Mouse (Mus musculus): ENCODE measurements at regions not wholly inside any gene's neighbourhood (a gene's known extent, or its start where the extent isn't known, plus 50 kb on each side); places are given as distances from the start of the nearest gene placed in this dataset.
A peak's percentile ranks its signal among the peaks of the same experiment; 100 is the strongest.

DNA sequence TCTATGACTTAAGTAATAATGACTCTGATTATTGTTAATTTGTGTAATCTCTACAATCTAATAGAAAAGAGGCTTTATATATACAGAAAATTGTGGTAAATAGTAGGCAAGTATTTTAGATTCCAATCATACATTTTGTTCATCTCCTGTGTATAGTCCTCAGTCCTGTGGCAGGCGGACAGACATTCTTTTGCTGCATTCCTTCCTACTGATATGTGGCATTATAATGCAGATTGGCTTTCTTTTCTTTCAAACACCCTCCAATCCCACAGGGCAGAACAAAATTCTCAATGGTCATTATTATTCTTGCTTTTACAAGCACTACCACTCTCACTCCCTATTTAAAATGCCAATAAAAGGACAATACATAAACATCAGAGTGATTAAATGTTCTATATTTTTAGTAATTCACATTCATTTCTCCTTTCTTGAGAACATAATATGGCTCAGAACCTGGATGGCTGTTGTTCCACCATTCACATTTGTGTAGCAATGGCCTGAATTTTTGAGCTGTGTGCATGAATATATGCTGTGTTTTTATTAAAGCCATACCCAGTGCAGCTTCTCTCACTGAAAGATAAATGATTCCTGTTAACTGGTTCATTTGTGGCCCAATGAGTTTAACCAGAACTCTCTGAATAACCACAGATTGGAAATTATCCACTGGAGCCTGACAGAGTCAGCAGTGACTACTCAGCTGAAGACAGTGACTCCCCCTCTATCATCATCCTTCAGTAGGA is 194.6 kb downstream of the Gm43517 start:
- DNase-seq (ENCODE audit: low spot score in 2 of 2) = no peak

DNA sequence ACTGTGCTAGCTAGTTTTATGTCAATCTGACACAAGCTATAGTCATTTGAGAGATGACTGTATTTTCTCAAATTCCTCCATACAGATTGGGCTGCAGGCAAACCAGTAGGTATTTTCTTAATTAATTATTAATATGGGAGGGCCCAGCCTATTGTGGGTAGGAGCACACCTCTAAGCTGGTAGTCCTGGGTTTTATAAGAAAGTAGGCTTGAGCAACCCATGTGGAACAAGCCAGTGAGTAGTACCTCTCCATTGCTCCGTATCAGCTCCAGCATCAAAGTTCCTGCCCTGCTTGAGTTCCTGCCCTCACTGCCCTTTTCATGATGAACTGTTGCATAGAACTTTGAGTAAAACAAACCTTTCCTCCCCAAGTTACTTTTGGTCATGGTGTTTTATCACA is 198.9 kb downstream of the Gm43517 start:
- DNase-seq (ENCODE audit: low spot score in 2 of 2) = no peak

DNA sequence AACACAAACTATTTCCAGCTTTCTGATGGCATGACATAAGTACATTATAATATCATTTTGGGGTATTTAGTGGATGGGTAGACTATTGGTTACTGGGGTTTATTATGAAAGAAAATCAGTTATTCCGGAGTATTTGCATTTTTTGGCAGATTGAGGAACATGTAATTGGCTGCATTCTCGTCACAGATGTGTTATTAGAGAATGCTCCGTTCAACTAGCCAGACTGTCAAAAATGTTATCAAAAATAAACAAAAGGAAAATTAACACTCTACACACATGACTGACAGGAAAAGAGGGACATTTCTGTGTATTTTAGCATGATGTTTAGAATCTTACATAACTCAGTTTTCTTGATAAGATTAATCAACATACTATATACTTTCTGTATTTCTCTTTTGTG is 237.3 kb downstream of the Gm43517 start:
- no peak for DNase-seq (ENCODE audit: low spot score in 2 of 2)

DNA sequence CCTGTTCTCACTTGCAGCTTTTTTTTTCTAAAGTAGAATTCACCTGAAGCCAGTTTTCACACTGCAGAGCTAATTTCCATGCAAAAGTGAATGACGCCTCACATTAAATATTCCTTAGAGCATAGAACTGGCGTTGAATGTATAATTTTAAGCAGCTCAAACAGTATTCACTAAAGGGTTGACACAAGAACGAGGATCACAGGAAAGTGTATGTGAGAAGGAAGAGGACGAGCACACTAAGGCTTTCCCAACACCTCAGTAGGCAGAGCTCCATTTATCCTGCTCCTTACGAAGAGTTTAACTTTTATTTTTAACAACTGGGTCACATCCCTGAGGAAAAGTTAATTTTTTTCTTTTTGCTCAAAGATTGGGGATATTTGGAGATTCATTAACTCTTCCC is 242.2 kb downstream of the Gm43517 start:
- DNase-seq (ENCODE audit: low spot score in 2 of 2) = no peak

DNA sequence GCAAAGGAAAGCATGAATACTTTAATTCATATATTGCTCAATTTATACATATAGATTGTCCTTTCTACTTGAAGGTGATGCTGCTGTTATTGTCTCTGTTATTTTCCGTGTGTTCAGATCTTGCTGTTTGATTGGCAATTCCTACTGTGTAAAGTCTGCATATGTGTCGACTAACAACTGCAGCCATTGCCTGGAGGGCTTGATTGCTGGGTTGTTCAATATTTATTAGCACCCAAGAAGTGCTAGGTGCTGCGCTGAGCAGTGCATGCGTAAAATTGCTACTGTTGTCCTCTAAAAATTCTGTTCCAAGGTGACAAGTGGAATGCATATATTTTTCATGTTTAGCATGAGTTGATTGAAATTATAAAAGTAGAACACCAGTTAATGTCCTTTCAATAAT is 243.0 kb downstream of the Gm43517 start:
- no peak for DNase-seq (ENCODE audit: low spot score in 2 of 2)

DNA sequence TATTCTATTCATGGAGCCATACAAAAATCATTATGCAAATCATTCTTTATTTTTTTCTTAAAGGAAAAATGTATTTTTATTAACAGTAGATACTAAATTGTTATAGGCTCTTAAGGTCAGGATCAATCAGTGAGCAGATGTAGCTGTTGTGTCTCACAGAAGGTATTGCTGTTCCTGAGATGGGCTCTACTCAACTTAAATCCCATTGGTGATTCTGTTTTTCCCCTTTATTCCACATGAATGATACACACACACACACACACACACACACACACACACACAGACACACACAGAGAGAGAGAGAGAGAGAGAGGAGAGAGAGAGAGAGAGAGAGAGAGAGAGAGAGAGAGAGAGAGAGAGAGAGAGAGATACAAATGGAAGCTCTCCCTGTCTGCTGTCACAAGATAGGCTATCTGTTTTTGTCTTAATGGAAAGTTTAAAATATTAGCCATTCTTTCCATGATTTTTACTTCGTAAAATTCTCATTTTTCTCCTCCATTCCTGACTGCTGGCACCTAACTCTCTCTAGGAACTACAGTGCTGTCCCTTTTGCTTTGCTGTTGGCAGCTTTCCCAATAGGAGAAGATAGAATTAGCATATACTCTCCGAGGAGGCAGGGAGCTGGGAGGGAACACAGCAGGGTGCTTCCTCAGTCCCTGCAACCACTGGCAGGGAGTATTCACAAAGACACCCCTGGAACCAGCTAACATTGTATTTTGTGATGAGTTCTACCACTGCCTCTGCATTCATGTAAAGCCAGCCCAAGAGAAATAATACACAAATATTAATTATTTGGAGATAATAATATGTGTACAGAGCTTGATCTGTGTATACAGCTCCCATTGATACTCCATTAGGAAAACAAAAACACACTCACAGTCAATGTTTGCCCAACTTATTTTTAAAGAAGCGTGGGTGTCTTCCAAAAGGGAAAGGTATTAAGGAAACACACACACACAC is 264.4 kb downstream of the Gm43517 start:
- DNase-seq (ENCODE audit: low spot score in 2 of 2) = peak; percentile 6 to 10
